Comparison of ENCODE assay signal across 21 mouse cellular contexts in the genomic region with DNA sequence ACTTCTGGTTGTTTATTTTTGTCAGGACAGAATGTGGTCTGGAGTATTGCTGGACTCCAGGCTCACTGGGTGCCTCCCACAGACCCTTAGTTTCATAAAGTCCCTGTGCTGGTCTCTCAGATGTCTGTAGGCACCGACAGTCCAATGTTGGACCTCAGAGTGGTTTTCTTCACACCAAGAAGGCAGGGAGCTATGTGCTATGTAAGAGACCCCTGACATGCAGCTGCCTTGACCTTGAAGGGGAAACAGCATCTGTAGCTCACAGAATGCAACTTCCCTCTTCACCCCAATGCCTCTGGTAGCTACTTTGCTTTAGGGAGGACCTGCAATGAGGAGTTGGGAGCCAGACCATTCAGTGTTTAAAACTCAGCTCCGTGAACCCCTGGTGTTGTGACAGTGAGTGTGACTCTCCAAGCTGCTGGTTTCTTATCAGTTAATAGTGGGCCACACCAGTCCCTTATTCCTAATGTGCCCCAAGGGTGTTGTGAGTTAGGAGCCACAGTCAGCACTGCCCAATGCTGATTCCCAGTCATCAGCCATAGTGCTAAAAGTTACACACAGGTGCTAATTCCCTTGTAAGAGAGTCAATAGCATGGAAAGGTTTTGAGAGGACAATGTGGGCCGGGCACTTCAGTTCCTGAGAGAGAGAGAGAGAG.
DNase-seq lines count a peak whose midpoint lies in the region; ATAC-seq lines count a peak whose summit lies in the region.
"Had no signal": no experiment of that assay in that cellular context is flagged by ENCODE, and none has a peak within 500 bp of the region (broad histone marks: within the 10 kb centered on the region; RNA-seq: fewer than 3 reads in every experiment).

No protein-coding gene starts in this region.

- no peak overlapping the region for H3K4me2 ChIP-seq in midbrain, embryonic 11.5 days
- H3K4me2 ChIP-seq in liver, embryonic 15.5 days: 0 out of 2 replicates have a peak overlapping the region, but pooled peaks have one; percentile 10
- H3K4me2 ChIP-seq: embryonic facial prominence, embryonic 15.5 days; forebrain, embryonic 15.5 days; heart, embryonic 11.5 days; heart, embryonic 15.5 days; hindbrain, embryonic 13.5 days had no signal

- H3K9me3 ChIP-seq in midbrain, embryonic 11.5 days (ENCODE audit: control insufficient read depth, low read length): no peaks in the 10 kb centered on the region
- peaks cover 3% of the 10 kb centered on the region; the same call in 1 of the 2 replicates for H3K9me3 ChIP-seq in midbrain, embryonic 10.5 days (replicated peaks)
- H3K9me3 ChIP-seq in liver, embryonic 15.5 days (replicated peaks): no peaks in the 10 kb centered on the region
- H3K9me3 ChIP-seq: embryonic facial prominence, embryonic 15.5 days; heart, embryonic 15.5 days had no signal

- no peak for ATAC-seq in midbrain, embryonic 11.5 days (ENCODE audit: low FRiP score)
- peak; percentile 25; the same call in 1 of the 2 replicates for ATAC-seq in granulocyte monocyte progenitor cell, adult 5-6 weeks (replicated peaks; ENCODE audit: poor library complexity, severe bottlenecking)
- peak; percentile 53; the same call in 1 of the 2 replicates for ATAC-seq in liver, embryonic 15.5 days (ENCODE audit: insufficient read depth)
- ATAC-seq in megakaryocyte progenitor cell, adult 5-6 weeks (replicated peaks; ENCODE audit: poor library complexity): peak; percentile 16; the same call in 1 of the 2 replicates
- ATAC-seq: activated CD4-positive, CD25-positive, alpha-beta regulatory T cell, adult 4 months; forebrain, embryonic 15.5 days; Patski had no signal

- H3K4me1 ChIP-seq in midbrain, embryonic 11.5 days (ENCODE audit: control insufficient read depth, insufficient read depth, low read length): no peaks in the 10 kb centered on the region
- H3K4me1 ChIP-seq in midbrain, embryonic 10.5 days: no peaks in the 10 kb centered on the region
- H3K4me1 ChIP-seq in liver, embryonic 15.5 days (replicated peaks): peaks cover 54% of the 10 kb centered on the region
- H3K4me1 ChIP-seq: embryonic facial prominence, embryonic 15.5 days had no signal

- H3K27ac ChIP-seq in midbrain, embryonic 11.5 days (ENCODE audit: low read depth, low read length): no peak overlapping the region
- H3K27ac ChIP-seq in midbrain, embryonic 10.5 days (replicated peaks): no peak overlapping the region
- no peak overlapping the region; the same call in 1 of the 2 replicates for H3K27ac ChIP-seq in liver, embryonic 15.5 days (replicated peaks)
- H3K27ac ChIP-seq: embryonic facial prominence, embryonic 15.5 days; forebrain, embryonic 15.5 days; heart, adult 2 months; heart, embryonic 15.5 days; hindbrain, embryonic 13.5 days had no signal

- no peaks in the 10 kb centered on the region for H3K27me3 ChIP-seq in midbrain, embryonic 11.5 days (ENCODE audit: control insufficient read depth, insufficient read depth, low read length)
- H3K27me3 ChIP-seq in midbrain, embryonic 10.5 days (ENCODE audit: low read depth, poor library complexity, severe bottlenecking): no peaks in the 10 kb centered on the region
- H3K27me3 ChIP-seq in liver, embryonic 15.5 days: no peaks in the 10 kb centered on the region; the same call in 1 of the 2 replicates
- H3K27me3 ChIP-seq: embryonic facial prominence, embryonic 15.5 days; forebrain, embryonic 15.5 days; hindbrain, embryonic 13.5 days had no signal

- DNase-seq in midbrain, embryonic 11.5 days (ENCODE audit: low spot score, missing footprints): peak; percentile 53
- DNase-seq in midbrain, embryonic 10.5 days (ENCODE audit: low spot score): no peak
- no peak for DNase-seq in ovary, adult 18-20 months (ENCODE audit: low spot score)
- no peak for DNase-seq in yolk sac, embryonic 10.5 days (ENCODE audit: low spot score)
- DNase-seq: adrenal gland, postnatal 14 days; cerebellum, adult 18-20 months; cerebellum, postnatal 10 days; embryo, embryonic 11 days; gastrocnemius, postnatal 10 days; heart, adult 2 months; heart, postnatal 14 days had no signal

- no peak overlapping the region for H3K4me3 ChIP-seq in midbrain, embryonic 11.5 days (ENCODE audit: low read depth, low read length)
- no peak overlapping the region for H3K4me3 ChIP-seq in midbrain, embryonic 10.5 days
- H3K4me3 ChIP-seq in liver, embryonic 15.5 days (replicated peaks): no peak overlapping the region
- H3K4me3 ChIP-seq: embryonic facial prominence, embryonic 15.5 days; forebrain, embryonic 15.5 days; heart, adult 2 months; heart, embryonic 15.5 days; hindbrain, embryonic 13.5 days had no signal

- H3K9ac ChIP-seq in midbrain, embryonic 11.5 days (ENCODE audit: low read length): no peak overlapping the region
- H3K9ac ChIP-seq in liver, embryonic 15.5 days: peak overlapping the region; percentile 11; the same call in 1 of the 2 replicates
- H3K9ac ChIP-seq: embryonic facial prominence, embryonic 15.5 days; forebrain, embryonic 15.5 days; heart, embryonic 15.5 days; hindbrain, embryonic 13.5 days had no signal

- no peaks in the 10 kb centered on the region for H3K36me3 ChIP-seq in midbrain, embryonic 11.5 days (ENCODE audit: control insufficient read depth, insufficient read depth, low read length)
- H3K36me3 ChIP-seq in midbrain, embryonic 10.5 days: no peaks in the 10 kb centered on the region
- no peaks in the 10 kb centered on the region for H3K36me3 ChIP-seq in liver, embryonic 15.5 days (replicated peaks)
- H3K36me3 ChIP-seq: embryonic facial prominence, embryonic 15.5 days; forebrain, embryonic 15.5 days; heart, embryonic 15.5 days; hindbrain, embryonic 13.5 days had no signal

- 90% methylated on average over 3 of the region's 3 CpGs for WGBS in midbrain, embryonic 11.5 days
- whole genome bisulfite sequencing in midbrain, embryonic 10.5 days: 82% methylated on average over 3 of the region's 3 CpGs
- whole genome bisulfite sequencing in liver, embryonic 15.5 days (ENCODE audit: insufficient replicate concordance): 31% methylated on average over 3 of the region's 3 CpGs
